Mouse (Mus musculus) embryonic facial prominence, embryonic 13.5 days (tissue): ENCODE measurements around the gene Baiap2. TPM values are rescaled to one million over a fixed set of nuclear protein-coding genes. Genes with fewer than 3 reads are reported as not detected.

Source experiments
- ATAC-seq: fragments of 200-750 bp; cut with Nextera tagmentation; 2 replicates; pipeline ENCODE4 v1.8.0; 2017; ENCODE audit warnings: low read depth; ENCODE audit not compliant: insufficient number of reproducible peaks, insufficient read depth, low FRiP score, low TSS enrichment
- H3K27ac ChIP-seq: fragments of 300-500 bp; sonication (generic); 2 replicates; pipeline ENCODE4 v1.5.1; 2015; ENCODE audit warnings: moderate library complexity, mild to moderate bottlenecking, inconsistent platforms
- H3K27me3 ChIP-seq: fragments of 300-500 bp; sonication (generic); 2 replicates; pipeline ENCODE4 v1.6.1; 2015; ENCODE audit warnings: mild to moderate bottlenecking, inconsistent platforms
- H3K36me3 ChIP-seq: fragments of 300-500 bp; sonication (generic); 2 replicates; pipeline ENCODE4 v1.6.1; 2015; ENCODE audit warnings: mild to moderate bottlenecking, inconsistent platforms
- H3K4me1 ChIP-seq: fragments of 300-500 bp; sonication (generic); 2 replicates; pipeline ENCODE4 v1.6.1; 2015; ENCODE audit warnings: inconsistent platforms
- H3K4me2 ChIP-seq: fragments of 300-500 bp; sonication (generic); 2 replicates; pipeline ENCODE4 v1.6.1; 2015; ENCODE audit warnings: moderate library complexity, mild to moderate bottlenecking, inconsistent platforms
- H3K4me3 ChIP-seq: fragments of 300-500 bp; sonication (generic); 2 replicates; pipeline ENCODE4 v1.5.1; 2015; ENCODE audit warnings: mild to moderate bottlenecking, inconsistent platforms
- H3K9ac ChIP-seq: fragments of 300-500 bp; sonication (generic); 2 replicates; pipeline ENCODE4 v1.6.1; 2015; ENCODE audit warnings: mild to moderate bottlenecking, inconsistent platforms
- H3K9me3 ChIP-seq: fragments of 300-500 bp; sonication (generic); 2 replicates; pipeline ENCODE4 v1.6.1; 2016; ENCODE audit warnings: inconsistent platforms
- whole genome bisulfite sequencing: fragments of 180-500 bp; shearing (Covaris S2); methylation state at CpG from one replicate; pipeline ENCODE4 v1.1.7; 2015; ENCODE audit warnings: mixed read lengths; 5-methylcytosine and 5-hydroxymethylcytosine counted together
- polyA plus RNA-seq: library from polyadenylated mRNA; unstranded; fragments of >200 nt; fragmentation: Nextera tagmentation; extraction: Ambion mirVana; gene quantifications from 2 replicates; pipeline ENCODE4 v1.2.1, GENCODE M21; 2015

The Baiap2 gene
- polyA plus RNA-seq, 1 experiment from 2014 or later: 20.0 TPM

- H3K4me2 ChIP-seq: no peak overlapping the region
- H3K36me3 ChIP-seq: peaks cover 21% of the 10 kb centered on the region; the same call in 1 of the 2 replicates
- H3K9ac ChIP-seq: no peak overlapping the region
- 0 out of 2 replicates have a peak, but pooled peaks cover 2% of the 10 kb centered on the region for H3K27me3 ChIP-seq
- no peaks in the 10 kb centered on the region for H3K9me3 ChIP-seq
- no peak for ATAC-seq
- no peaks in the 10 kb centered on the region for H3K4me1 ChIP-seq
- H3K4me3 ChIP-seq: no peak overlapping the region
- no peak overlapping the region for H3K27ac ChIP-seq
- WGBS: 88% methylated on average over 18 of the region's 18 CpGs
Measured at GRCm38 (mm10) chr11:120005434-120006317, 63.1 kb downstream of the Baiap2 start.

GRCm38 (mm10) chr11:120007496-120008080 is 65.0 kb downstream of the Baiap2 start:
- Histone ChIP-seq H3K4me2 (no peak overlapping the region), H3K27ac (no peak overlapping the region), H3K4me1 (peaks cover 10% of the 10 kb centered on the region), H3K36me3 (peaks cover 16% of the 10 kb centered on the region; the same call in 1 of the 2 replicates), H3K9me3 (no peaks in the 10 kb centered on the region), H3K4me3 (no peak overlapping the region), H3K9ac (no peak overlapping the region), H3K27me3 (peaks cover 20% of the 10 kb centered on the region)
- WGBS: 77% methylated on average over 4 of the region's 4 CpGs
- no peak for ATAC-seq

GRCm38 (mm10) chr11:120008501-120008900 is 65.9 kb downstream of the Baiap2 start:
- H3K27me3 ChIP-seq: peaks cover 23% of the 10 kb centered on the region
- 88% methylated on average over 1 of the region's 1 CpGs for WGBS

GRCm38 (mm10) chr11:120008956-120009355 is 66.4 kb downstream of the Baiap2 start:
- ATAC-seq: no peak
- H3K36me3 ChIP-seq: peaks cover 13% of the 10 kb centered on the region; the same call in 1 of the 2 replicates
- WGBS: 87% methylated on average over 8 of the region's 8 CpGs

More at GRCm38 (mm10) chr11:120008501-120008900, 65.9 kb downstream of the Baiap2 start:
- H3K4me1 ChIP-seq: peaks cover 14% of the 10 kb centered on the region
- peaks cover 14% of the 10 kb centered on the region; the same call in 1 of the 2 replicates for H3K36me3 ChIP-seq
- no peak for ATAC-seq
- no peak overlapping the region for H3K27ac ChIP-seq
- H3K9ac ChIP-seq: no peak overlapping the region
- H3K9me3 ChIP-seq: no peaks in the 10 kb centered on the region
- H3K4me3 ChIP-seq: no peak overlapping the region
- no peak overlapping the region for H3K4me2 ChIP-seq

GRCm38 (mm10) chr11:120009937-120010336 is 67.4 kb downstream of the Baiap2 start:
- 89% methylated on average over 20 of the region's 20 CpGs for WGBS
- Histone ChIP-seq H3K4me1 (peaks cover 15% of the 10 kb centered on the region), H3K36me3 (peaks cover 13% of the 10 kb centered on the region; the same call in 1 of the 2 replicates), H3K9ac (no peak overlapping the region), H3K27ac (no peak overlapping the region), H3K9me3 (no peaks in the 10 kb centered on the region), H3K27me3 (peaks cover 23% of the 10 kb centered on the region), H3K4me2 (no peak overlapping the region), H3K4me3 (no peak overlapping the region)
- no peak for ATAC-seq

More at GRCm38 (mm10) chr11:120008956-120009355, 66.4 kb downstream of the Baiap2 start:
- Histone ChIP-seq H3K27me3 (peaks cover 23% of the 10 kb centered on the region), H3K9ac (no peak overlapping the region), H3K4me2 (no peak overlapping the region), H3K27ac (no peak overlapping the region), H3K4me1 (peaks cover 15% of the 10 kb centered on the region), H3K4me3 (no peak overlapping the region), H3K9me3 (no peaks in the 10 kb centered on the region)

GRCm38 (mm10) chr11:120011114-120011760 is 68.7 kb downstream of the Baiap2 start:
- peak overlapping the region; percentile 17; the same call in 1 of the 2 replicates for H3K4me3 ChIP-seq
- no peak overlapping the region for H3K27ac ChIP-seq
- peaks cover 15% of the 10 kb centered on the region for H3K4me1 ChIP-seq
- no peak for ATAC-seq
- peaks cover 8% of the 10 kb centered on the region for H3K36me3 ChIP-seq
- H3K9ac ChIP-seq: peak overlapping the region; percentile 41; the same call in 1 of the 2 replicates
- WGBS: 72% methylated on average over 10 of the region's 11 CpGs
- no peaks in the 10 kb centered on the region for H3K9me3 ChIP-seq
- H3K27me3 ChIP-seq: peaks cover 23% of the 10 kb centered on the region
- peak overlapping the region; percentile 40 for H3K4me2 ChIP-seq

- Histone ChIP-seq H3K9me3 (no peaks in the 10 kb centered on the region), H3K9ac (peak overlapping the region; percentile 41; the same call in 1 of the 2 replicates), H3K4me2 (peak overlapping the region; percentile 40), H3K27me3 (peaks cover 23% of the 10 kb centered on the region), H3K36me3 (peaks cover under 1% of the 10 kb centered on the region), H3K4me3 (peak overlapping the region; percentile 17), H3K4me1 (peaks cover 15% of the 10 kb centered on the region), H3K27ac (no peak overlapping the region)
- 41% methylated on average over 43 of the region's 43 CpGs for WGBS
- no peak for ATAC-seq
Measured at GRCm38 (mm10) chr11:120011761-120012560, 69.4 kb downstream of the Baiap2 start.

- Histone ChIP-seq H3K9me3 (no peaks in the 10 kb centered on the region), H3K27me3 (peaks cover 23% of the 10 kb centered on the region), H3K27ac (no peak overlapping the region), H3K4me2 (no peak overlapping the region), H3K9ac (no peak overlapping the region), H3K4me1 (peaks cover 15% of the 10 kb centered on the region), H3K4me3 (no peak overlapping the region), H3K36me3 (no peaks in the 10 kb centered on the region; the same call in 1 of the 2 replicates)
- 82% methylated on average over 13 of the region's 13 CpGs for WGBS
- ATAC-seq: no peak
Measured at GRCm38 (mm10) chr11:120012702-120013101, 70.1 kb downstream of the Baiap2 start.

GRCm38 (mm10) chr11:120013174-120013711 is 70.7 kb downstream of the Baiap2 start:
- H3K27ac ChIP-seq: no peak overlapping the region
- H3K27me3 ChIP-seq: peaks cover 23% of the 10 kb centered on the region
- WGBS: 15% methylated on average over 21 of the region's 21 CpGs
- H3K4me3 ChIP-seq: peak overlapping the region; percentile 38
- H3K9me3 ChIP-seq: no peaks in the 10 kb centered on the region
- H3K9ac ChIP-seq: peak overlapping the region; percentile 66
- no peaks in the 10 kb centered on the region; the same call in 1 of the 2 replicates for H3K36me3 ChIP-seq
- peak overlapping the region; percentile 66 for H3K4me2 ChIP-seq
- no peak for ATAC-seq
- peaks cover 15% of the 10 kb centered on the region for H3K4me1 ChIP-seq

- WGBS: 83% methylated on average over 4 of the region's 4 CpGs
- H3K27me3 ChIP-seq: peaks cover 23% of the 10 kb centered on the region
- H3K36me3 ChIP-seq: no peaks in the 10 kb centered on the region; the same call in 1 of the 2 replicates
- no peak for ATAC-seq
- H3K4me3 ChIP-seq: no peak overlapping the region
- peaks cover 19% of the 10 kb centered on the region for H3K4me1 ChIP-seq
- 0 out of 2 replicates have a peak overlapping the region, but pooled peaks have one; percentile 11 for H3K9ac ChIP-seq
- H3K4me2 ChIP-seq: no peak overlapping the region
- H3K9me3 ChIP-seq: no peaks in the 10 kb centered on the region
- no peak overlapping the region for H3K27ac ChIP-seq
Measured at GRCm38 (mm10) chr11:120014758-120015157, 72.2 kb downstream of the Baiap2 start.
